Mouse (Mus musculus): Measurements from ENCODE around the gene Gm17349. TPM values are rescaled to one million over a fixed set of nuclear protein-coding genes. Genes with fewer than 3 reads are reported as not detected.

Gm17349 gene
- total and polyA plus RNA-seq, 3 experiments: 2.1 TPM; not detected in 2

DNA sequence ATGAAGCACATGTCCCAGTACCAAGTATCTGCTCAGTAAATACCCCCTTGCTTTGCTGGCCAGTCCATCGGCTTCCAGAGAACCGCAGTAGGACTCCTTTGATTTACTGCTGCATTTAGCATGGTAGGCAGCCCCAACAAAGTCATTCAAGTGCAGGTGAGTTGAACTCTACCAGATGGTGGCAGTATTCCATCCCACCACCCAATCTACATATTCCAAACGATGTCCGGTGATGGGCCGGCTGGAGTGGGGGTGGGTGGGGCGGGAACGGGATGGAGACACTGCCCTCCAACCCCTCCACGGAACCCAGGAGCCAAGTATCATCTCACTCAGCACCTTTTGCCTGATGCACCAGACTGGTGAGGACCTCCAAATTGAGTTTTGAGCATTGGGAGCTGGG is 52.0 kb downstream of the Gm17349 start:
- Histone ChIP-seq H3K27me3 (ENCODE audit: control insufficient read depth in 1 of 2, insufficient read depth in 2 of 2, low read length in 2 of 2) (peaks cover 0 to 2% of the 10 kb centered on the region in 2 experiments; a peak in 2 of 4 replicates), H3K9me3 (replicated peaks; ENCODE audit: insufficient read depth, low read length) (no peaks in the 10 kb centered on the region), H3K4me1 (ENCODE audit: control insufficient read depth in 1 of 2, insufficient read depth in 2 of 2, low read length in 2 of 2) (peaks cover 10 to 20% of the 10 kb centered on the region in 2 experiments), H3K36me3 (ENCODE audit: control insufficient read depth in 1 of 2, insufficient read depth in 2 of 2, low read length in 2 of 2) (peaks cover 0 to 26% of the 10 kb centered on the region in 2 experiments; a peak in 3 of 4 replicates), H3K9ac (ENCODE audit: control insufficient read depth, low read depth, low read length, poor library complexity, severe bottlenecking) (no peak overlapping the region), H3K4me3 (ENCODE audit: control insufficient read depth in 1 of 2, insufficient read depth in 1 of 2, low read depth in 2 of 2, low read length in 2 of 2) (no peak overlapping the region), H3K27ac (ENCODE audit: control insufficient read depth, low read depth, low read length) (no peak overlapping the region), H3K79me2 (ENCODE audit: control insufficient read depth, insufficient read depth, low read length, poor library complexity) (peaks cover 29% of the 10 kb centered on the region)
- TF ChIP-seq BHLHE40 (IDR thresholded peaks at IDR 0.05; ENCODE audit: borderline replicate concordance, low read depth, low read length): no peak
- TF ChIP-seq MAFK (IDR thresholded peaks at IDR 0.05; ENCODE audit: borderline replicate concordance, low read depth, low read length): no peak
- TF ChIP-seq POLR2AphosphoS5 (IDR thresholded peaks at IDR 0.05; ENCODE audit: borderline replicate concordance, low read depth, low read length): no peak
- TF ChIP-seq TCF12 (IDR thresholded peaks at IDR 0.05; ENCODE audit: low read depth, low read length): no peak
- no peak for TF ChIP-seq ZC3H11A (IDR thresholded peaks at IDR 0.05; ENCODE audit: low read depth, low read length)
- peak; percentile 24; the same call in 1 of the 2 replicates for TF ChIP-seq SMC3 (IDR thresholded peaks at IDR 0.05; ENCODE audit: low read depth, low read length)
- TF ChIP-seq RAD21 (IDR thresholded peaks at IDR 0.05; ENCODE audit: low read depth, low read length): no peak
- no peak for TF ChIP-seq ZMIZ1 (IDR thresholded peaks at IDR 0.05; ENCODE audit: low read depth, low read length)
- no peak for TF ChIP-seq MEF2A (IDR thresholded peaks at IDR 0.05; ENCODE audit: extremely low read depth, insufficient replicate concordance, low read depth, low read length, poor library complexity, severe bottlenecking)
- no peak for TF ChIP-seq MYC (IDR thresholded peaks at IDR 0.05; ENCODE audit: low read depth, low read length)
- no peak for TF ChIP-seq MAX (IDR thresholded peaks at IDR 0.05; ENCODE audit: low read length)
- no peak for TF ChIP-seq ZNF384 (IDR thresholded peaks at IDR 0.05; ENCODE audit: low read depth, low read length)
- TF ChIP-seq USF1 (IDR thresholded peaks at IDR 0.05; ENCODE audit: low read depth, low read length): no peak
- no peak for TF ChIP-seq CHD1 (IDR thresholded peaks at IDR 0.05; ENCODE audit: low read depth, low read length)
- peak in 2 of 3 experiments; percentile 16 to 44; a peak in 4 of 6 replicates for TF ChIP-seq CTCF (IDR thresholded peaks at IDR 0.05 in 2 of 3, conservative IDR thresholded peaks at IDR 0.05 in 1 of 3; ENCODE audit: control insufficient read depth in 1 of 3, insufficient read depth in 1 of 3, low read depth in 2 of 3, low read length in 3 of 3, poor library complexity in 1 of 3, severe bottlenecking in 1 of 3)
- DNase-seq (ENCODE audit: low read depth, low spot score): peak; percentile 30

Other genes starting within 250 kb of the Gm17349 start
- gene Nckap5l, start 247.7 kb downstream of the Gm17349 start, total RNA-seq (2012; rRNA removed): 2.5 and 3.3 TPM in 2 replicates
- gene Nckap5l, start 247.7 kb downstream of the Gm17349 start, polyA plus RNA-seq (2012; ENCODE audit: insufficient read depth in 1 of 2, insufficient read length in 2 of 2, low read depth in 1 of 2, low replicate concordance in 2 of 2, missing spikeins in 1 of 2): 10 to 100 TPM in 1 of 2 experiments, not detected in 1; 14.1 TPM
- 7.8 and 8.8 TPM in 2 replicates for gene Bcdin3d, start 230.8 kb downstream of the Gm17349 start, total RNA-seq (2012; rRNA removed)
- 10 to 100 TPM; 13.7 to 31.3 TPM for gene Bcdin3d, start 230.8 kb downstream of the Gm17349 start, polyA plus RNA-seq (2012; ENCODE audit: insufficient read depth in 1 of 2, insufficient read length in 2 of 2, low read depth in 1 of 2, low replicate concordance in 2 of 2, missing spikeins in 1 of 2)
- 0.08 and 0.10 TPM in 2 replicates for gene Faim2, start 177.3 kb downstream of the Gm17349 start, total RNA-seq (2012; rRNA removed)
- under 1 TPM in 1 of 2 experiments, not detected in 1; 0.06 TPM for gene Faim2, start 177.3 kb downstream of the Gm17349 start, polyA plus RNA-seq (2012; ENCODE audit: insufficient read depth in 1 of 2, insufficient read length in 2 of 2, low read depth in 1 of 2, low replicate concordance in 2 of 2, missing spikeins in 1 of 2)
- not detected in 2 replicates for gene Aqp2, start 126.4 kb downstream of the Gm17349 start, total RNA-seq (2012; rRNA removed)
- not detected for gene Aqp2, start 126.4 kb downstream of the Gm17349 start, polyA plus RNA-seq (2012; ENCODE audit: insufficient read depth in 1 of 2, insufficient read length in 2 of 2, low read depth in 1 of 2, low replicate concordance in 2 of 2, missing spikeins in 1 of 2)
- not detected in 2 replicates for gene Aqp5, start 114.7 kb downstream of the Gm17349 start, total RNA-seq (2012; rRNA removed)
- not detected for gene Aqp5, start 114.7 kb downstream of the Gm17349 start, polyA plus RNA-seq (2012; ENCODE audit: insufficient read depth in 1 of 2, insufficient read length in 2 of 2, low read depth in 1 of 2, low replicate concordance in 2 of 2, missing spikeins in 1 of 2)
- gene Aqp6, start 104.1 kb downstream of the Gm17349 start, total RNA-seq (2012; rRNA removed): not detected in 2 replicates
- not detected for gene Aqp6, start 104.1 kb downstream of the Gm17349 start, polyA plus RNA-seq (2012; ENCODE audit: insufficient read depth in 1 of 2, insufficient read length in 2 of 2, low read depth in 1 of 2, low replicate concordance in 2 of 2, missing spikeins in 1 of 2)
- 126 and 136 TPM in 2 replicates for gene Racgap1, start 53.8 kb downstream of the Gm17349 start, total RNA-seq (2012; rRNA removed)
- gene Racgap1, start 53.8 kb downstream of the Gm17349 start, polyA plus RNA-seq (2012; ENCODE audit: insufficient read depth in 1 of 2, insufficient read length in 2 of 2, low read depth in 1 of 2, low replicate concordance in 2 of 2, missing spikeins in 1 of 2): 100 to 1,000 TPM; 149 to 367 TPM
- 0.08 TPM in 1 of 2 replicates, not detected in the other for gene Asic1, start 35.1 kb downstream of the Gm17349 start, total RNA-seq (2012; rRNA removed)
- 1 to 10 TPM in 1 of 2 experiments, not detected in 1; 1.0 TPM for gene Asic1, start 35.1 kb downstream of the Gm17349 start, polyA plus RNA-seq (2012; ENCODE audit: insufficient read depth in 1 of 2, insufficient read length in 2 of 2, low read depth in 1 of 2, low replicate concordance in 2 of 2, missing spikeins in 1 of 2)
- 19.5 and 20.1 TPM in 2 replicates for gene Smarcd1, start 3.4 kb downstream of the Gm17349 start, total RNA-seq (2012; rRNA removed)
- gene Smarcd1, start 3.4 kb downstream of the Gm17349 start, polyA plus RNA-seq (2012; ENCODE audit: insufficient read depth in 1 of 2, insufficient read length in 2 of 2, low read depth in 1 of 2, low replicate concordance in 2 of 2, missing spikeins in 1 of 2): 100 to 1,000 TPM in 1 of 2 experiments, 10 to 100 TPM in 1; 72.5 to 247 TPM
- gene Gpd1, start 12.0 kb upstream of the Gm17349 start, total RNA-seq (2012; rRNA removed): 0.13 and 0.23 TPM in 2 replicates
- under 1 TPM in 1 of 2 experiments, not detected in 1; 0.52 TPM for gene Gpd1, start 12.0 kb upstream of the Gm17349 start, polyA plus RNA-seq (2012; ENCODE audit: insufficient read depth in 1 of 2, insufficient read length in 2 of 2, low read depth in 1 of 2, low replicate concordance in 2 of 2, missing spikeins in 1 of 2)
- 117 and 125 TPM in 2 replicates for gene Cox14, start 20.1 kb upstream of the Gm17349 start, total RNA-seq (2012; rRNA removed)
- gene Cox14, start 20.1 kb upstream of the Gm17349 start, polyA plus RNA-seq (2012; ENCODE audit: insufficient read depth in 1 of 2, insufficient read length in 2 of 2, low read depth in 1 of 2, low replicate concordance in 2 of 2, missing spikeins in 1 of 2): 100 to 1,000 TPM in 1 of 2 experiments, not detected in 1; 113 TPM
- 21.8 and 31.5 TPM in 2 replicates for gene Cers5, start 67.4 kb upstream of the Gm17349 start, total RNA-seq (2012; rRNA removed)
- gene Cers5, start 67.4 kb upstream of the Gm17349 start, polyA plus RNA-seq (2012; ENCODE audit: insufficient read depth in 1 of 2, insufficient read length in 2 of 2, low read depth in 1 of 2, low replicate concordance in 2 of 2, missing spikeins in 1 of 2): 10 to 100 TPM in 1 of 2 experiments, not detected in 1; 43.5 TPM
- 0.88 and 1.1 TPM in 2 replicates for gene Lima1, start 170.0 kb upstream of the Gm17349 start, total RNA-seq (2012; rRNA removed)
- 1 to 10 TPM in 1 of 2 experiments, not detected in 1; 7.9 TPM for gene Lima1, start 170.0 kb upstream of the Gm17349 start, polyA plus RNA-seq (2012; ENCODE audit: insufficient read depth in 1 of 2, insufficient read length in 2 of 2, low read depth in 1 of 2, low replicate concordance in 2 of 2, missing spikeins in 1 of 2)

Measured in MEL (cell line).